Mouse (Mus musculus): Measurements from ENCODE around the gene Elmo1.

Elmo1 gene

GRCm38 (mm10) chr13:20523671-20524070 is 433.3 kb downstream of the Elmo1 start:
- no peak for DNase-seq (ENCODE audit: low spot score in 2 of 2)

GRCm38 (mm10) chr13:20525844-20526243 is 435.4 kb downstream of the Elmo1 start:
- no peak for DNase-seq (ENCODE audit: low spot score in 2 of 2)

- DNase-seq (ENCODE audit: low spot score in 2 of 2), result no peak
These were observed 446.7 kb downstream of the Elmo1 start for GRCm38 (mm10) chr13:20537053-20537452.

- DNase-seq (ENCODE audit: low spot score in 2 of 2), result no peak
These were observed 447.1 kb downstream of the Elmo1 start for GRCm38 (mm10) chr13:20537487-20537886.

GRCm38 (mm10) chr13:20538216-20539070 is 448.0 kb downstream of the Elmo1 start:
- DNase-seq (ENCODE audit: low spot score in 2 of 2), result no peak

- no peak for DNase-seq (ENCODE audit: low spot score in 2 of 2)
These were observed 449.2 kb downstream of the Elmo1 start for GRCm38 (mm10) chr13:20539631-20540030.

- no peak for DNase-seq (ENCODE audit: low spot score in 2 of 2)
These were observed 456.3 kb downstream of the Elmo1 start for GRCm38 (mm10) chr13:20546568-20547204.

- DNase-seq (ENCODE audit: low spot score in 2 of 2), result no peak
These were observed 459.6 kb downstream of the Elmo1 start for GRCm38 (mm10) chr13:20549983-20550382.

- no peak for DNase-seq (ENCODE audit: low spot score in 2 of 2)
These were observed 461.2 kb downstream of the Elmo1 start for GRCm38 (mm10) chr13:20551559-20551958.

GRCm38 (mm10) chr13:20555853-20556452 is 465.6 kb downstream of the Elmo1 start:
- no peak for DNase-seq (ENCODE audit: low spot score in 2 of 2)

- no peak for DNase-seq (ENCODE audit: low spot score in 2 of 2)
These were observed 466.3 kb downstream of the Elmo1 start for GRCm38 (mm10) chr13:20556739-20557138.

- DNase-seq (ENCODE audit: low spot score in 2 of 2), result no peak
These were observed 466.8 kb downstream of the Elmo1 start for GRCm38 (mm10) chr13:20557156-20557555.

- no peak for DNase-seq (ENCODE audit: low spot score in 2 of 2)
These were observed 468.0 kb downstream of the Elmo1 start for GRCm38 (mm10) chr13:20558376-20558775.

- DNase-seq (ENCODE audit: low spot score in 2 of 2), result no peak
These were observed 474.0 kb downstream of the Elmo1 start for GRCm38 (mm10) chr13:20564414-20564813.

- no peak for DNase-seq (ENCODE audit: low spot score in 2 of 2)
These were observed 484.8 kb downstream of the Elmo1 start for GRCm38 (mm10) chr13:20575186-20575585.

- DNase-seq (ENCODE audit: low spot score in 2 of 2), result no peak
These were observed 495.5 kb downstream of the Elmo1 start for GRCm38 (mm10) chr13:20585868-20586267.

- no peak for DNase-seq (ENCODE audit: low spot score in 2 of 2)
These were observed 496.1 kb downstream of the Elmo1 start for GRCm38 (mm10) chr13:20586462-20586861.

GRCm38 (mm10) chr13:20590983-20591382 is 500.6 kb downstream of the Elmo1 start:
- DNase-seq (ENCODE audit: low spot score in 2 of 2), result no peak

GRCm38 (mm10) chr13:20597307-20597706 is 506.9 kb downstream of the Elmo1 start:
- DNase-seq (ENCODE audit: low spot score in 2 of 2), result no peak

GRCm38 (mm10) chr13:20598618-20599017 is 508.2 kb downstream of the Elmo1 start:
- DNase-seq (ENCODE audit: low spot score in 2 of 2), result no peak

GRCm38 (mm10) chr13:20600246-20600645 is 509.9 kb downstream of the Elmo1 start:
- DNase-seq (ENCODE audit: low spot score in 2 of 2), result no peak

- DNase-seq (ENCODE audit: low spot score in 2 of 2), result no peak
These were observed 511.0 kb downstream of the Elmo1 start for GRCm38 (mm10) chr13:20601421-20601820.

GRCm38 (mm10) chr13:20606891-20607290 is 516.5 kb downstream of the Elmo1 start:
- no peak for DNase-seq (ENCODE audit: low spot score in 2 of 2)
